8 mouse cellular contexts compared by ENCODE assay signal in genomic region chr2:24852408-24852807, GRCm38 (mm10).
DNase-seq lines count a peak whose midpoint lies in the region; ATAC-seq and TF ChIP-seq lines count a peak whose summit lies in the region.

No protein-coding gene starts in this region.

- TF ChIP-seq POLR2A in lung, adult 2 months (IDR thresholded peaks at IDR 0.05; ENCODE audit: borderline replicate concordance, extremely low read depth, low read depth, low read length), result no peak

- no peaks in the 10 kb centered on the region for H3K4me1 ChIP-seq in forebrain, embryonic 16.5 days (replicated peaks; ENCODE audit: control insufficient read depth, insufficient read depth, low read length)
- H3K4me1 ChIP-seq in forebrain, embryonic 11.5 days (replicated peaks; ENCODE audit: control insufficient read depth, insufficient read depth, low read length), result no peaks in the 10 kb centered on the region
- no peaks in the 10 kb centered on the region for H3K4me1 ChIP-seq in lung, postnatal 0 days (ENCODE audit: insufficient read depth, low read depth, low read length)
- no peaks in the 10 kb centered on the region for H3K4me1 ChIP-seq in lung, adult 2 months (ENCODE audit: control insufficient read depth, insufficient read depth, low read length)

- no peaks in the 10 kb centered on the region for H3K27me3 ChIP-seq in forebrain, embryonic 16.5 days (replicated peaks; ENCODE audit: control insufficient read depth, insufficient read depth, low read length)
- no peaks in the 10 kb centered on the region for H3K27me3 ChIP-seq in forebrain, embryonic 11.5 days (ENCODE audit: control insufficient read depth, insufficient read depth, low read length)
- no peaks in the 10 kb centered on the region for H3K27me3 ChIP-seq in lung, postnatal 0 days (replicated peaks; ENCODE audit: insufficient read depth, low read length)

- no peak for DNase-seq in forebrain, embryonic 11.5 days (ENCODE audit: low spot score)
- peak; percentile 65 for DNase-seq in lung, postnatal 0 days (ENCODE audit: low spot score)
- DNase-seq in lung, adult 2 months, result no peak
- DNase-seq in cerebellum, postnatal 10 days, result peak; percentile 44 to 74
- DNase-seq in mesoderm, embryonic 11.5 days (ENCODE audit: low read depth, low spot score), result peak; percentile 43
- DNase-seq in gastrocnemius, postnatal 10 days, result no peak
- DNase-seq in urinary bladder, postnatal 14 days (ENCODE audit: low spot score), result no peak

- no peaks in the 10 kb centered on the region for H3K9me3 ChIP-seq in forebrain, embryonic 16.5 days (ENCODE audit: control insufficient read depth, low read length)
- no peaks in the 10 kb centered on the region for H3K9me3 ChIP-seq in forebrain, embryonic 11.5 days (ENCODE audit: control insufficient read depth, low read length)
- no peaks in the 10 kb centered on the region for H3K9me3 ChIP-seq in lung, postnatal 0 days (ENCODE audit: low read length)

- no peak overlapping the region for H3K4me2 ChIP-seq in forebrain, embryonic 16.5 days (ENCODE audit: low read length)
- H3K4me2 ChIP-seq in forebrain, embryonic 11.5 days (ENCODE audit: low read depth, low read length, severe bottlenecking), result no peak overlapping the region
- no peak overlapping the region for H3K4me2 ChIP-seq in lung, postnatal 0 days (replicated peaks; ENCODE audit: low read depth, low read length)

- ATAC-seq in forebrain, embryonic 16.5 days, result 0 out of 2 replicates have a peak, but pooled peaks have one; percentile 33
- ATAC-seq in forebrain, embryonic 11.5 days (replicated peaks; ENCODE audit: low FRiP score), result no peak
- peak; percentile 33; the same call in 1 of the 2 replicates for ATAC-seq in lung, postnatal 0 days

- peak; percentile 78 for TF ChIP-seq CTCF in lung, postnatal 0 days (IDR thresholded peaks at IDR 0.05)
- TF ChIP-seq CTCF in lung, adult 2 months (IDR thresholded peaks at IDR 0.05; ENCODE audit: insufficient read depth, low read length), result no peak; the same call in 1 of the 2 replicates

- 68% methylated on average over 5 of the region's 5 CpGs for WGBS in forebrain, embryonic 16.5 days
- WGBS in forebrain, embryonic 11.5 days, result 82% methylated on average over 5 of the region's 5 CpGs
- 67% methylated on average over 5 of the region's 5 CpGs for WGBS in lung, postnatal 0 days
- WGBS in lung, adult 2 months, result 63% methylated on average over 5 of the region's 5 CpGs

- H3K9ac ChIP-seq in forebrain, embryonic 16.5 days (replicated peaks; ENCODE audit: low read depth, low read length), result no peak overlapping the region
- no peak overlapping the region for H3K9ac ChIP-seq in forebrain, embryonic 11.5 days (ENCODE audit: low read length)
- H3K9ac ChIP-seq in lung, postnatal 0 days (replicated peaks; ENCODE audit: low read depth), result no peak overlapping the region

- no peak overlapping the region for H3K27ac ChIP-seq in forebrain, embryonic 16.5 days (ENCODE audit: low read length)
- H3K27ac ChIP-seq in forebrain, embryonic 11.5 days (ENCODE audit: low read depth, low read length), result no peak overlapping the region
- no peak overlapping the region for H3K27ac ChIP-seq in lung, postnatal 0 days (ENCODE audit: low read length)

- H3K4me3 ChIP-seq in forebrain, embryonic 16.5 days (replicated peaks; ENCODE audit: low read length), result no peak overlapping the region
- no peak overlapping the region for H3K4me3 ChIP-seq in forebrain, embryonic 11.5 days (ENCODE audit: low read depth, low read length)
- no peak overlapping the region for H3K4me3 ChIP-seq in lung, postnatal 0 days (ENCODE audit: low read depth, low read length)
- H3K4me3 ChIP-seq in lung, adult 2 months (replicated peaks; ENCODE audit: extremely low read depth, low read depth, low read length), result no peak overlapping the region

- H3K36me3 ChIP-seq in forebrain, embryonic 16.5 days (ENCODE audit: control insufficient read depth, insufficient read depth), result peaks cover 18% of the 10 kb centered on the region
- H3K36me3 ChIP-seq in forebrain, embryonic 11.5 days (ENCODE audit: control insufficient read depth, insufficient read depth, low read length), result peaks cover 5% of the 10 kb centered on the region; the same call in 1 of the 2 replicates
- peaks cover 36% of the 10 kb centered on the region; the same call in 1 of the 2 replicates for H3K36me3 ChIP-seq in lung, postnatal 0 days (ENCODE audit: insufficient read depth, low read length)

- no peak for TF ChIP-seq EP300 in lung, postnatal 0 days (IDR thresholded peaks at IDR 0.05)

Comparison
In these comparisons a context has a peak if more than half of its experiments do, and no peak if none do; other contexts are left out.
1. DNase-seq: peak in lung, postnatal 0 days (single experiment), cerebellum, postnatal 10 days (2 of 2) and mesoderm, embryonic 11.5 days (single experiment); none in forebrain, embryonic 11.5 days (single experiment), lung, adult 2 months (single experiment), gastrocnemius, postnatal 10 days (single experiment) and urinary bladder, postnatal 14 days (single experiment).